Mouse (Mus musculus) left cerebral cortex, postnatal 10 days (tissue): ENCODE results near the gene Ift80. TPM values are rescaled to one million over a fixed set of nuclear protein-coding genes. Genes with fewer than 3 reads are reported as not detected.

Source experiments
- DNase-seq, 2 experiments: peaks; one replicate each; pipeline ENCODE4 v3.0.0; 2021 to 2022; ENCODE audit warnings: low spot score in 2 of 2, mixed read lengths in 1 of 2; ENCODE audit errors: extremely low spot score in 1 of 2
- intact Hi-C: fragments of 180-260 bp; cut with DNase I; formaldehyde crosslinking; loops from one replicate; pipeline ENCODE4 v1.15.1; 2025
- total RNA-seq, 2 experiments: library from RNA; stranded (reverse); gene quantifications; 2 replicates each; pipeline ENCODE4 v1.2.3; 2021

The Ift80 gene
- total RNA-seq, 2 experiments from 2014 or later = 11.8 to 12.4 TPM

GRCm38 (mm10) chr3:69005338-69006245 is 1.2 kb upstream of the Ift80 start:
- peak; percentile 34 to 79 for DNase-seq
- intact Hi-C loops = loop anchor here (5.0 kb wide), 1 partner anchor 37 kb away; the partner anchor contains the start of gene Trim59

GRCm38 (mm10) chr3:69004055-69004436 is 324 bp downstream of the Ift80 start:
- DNase-seq = peak in 1 of 2 experiments; percentile 3
- intact Hi-C loops = no loop called here

GRCm38 (mm10) chr3:69002781-69003180 is 1.6 kb downstream of the Ift80 start:
- DNase-seq = no peak
- intact Hi-C loops = no loop called here

- intact Hi-C loops = no loop called here
- no peak for DNase-seq
Measured at GRCm38 (mm10) chr3:68986550-68986949, 17.8 kb downstream of the Ift80 start.

GRCm38 (mm10) chr3:68980898-68981297 is 23.5 kb downstream of the Ift80 start:
- intact Hi-C loops = no loop called here
- DNase-seq = peak in 1 of 2 experiments; percentile 27

- intact Hi-C loops = no loop called here
- no peak for DNase-seq
Measured at GRCm38 (mm10) chr3:68979187-68979586, 25.2 kb downstream of the Ift80 start.

GRCm38 (mm10) chr3:68977696-68978095 is 26.7 kb downstream of the Ift80 start:
- intact Hi-C loops = no loop called here
- no peak for DNase-seq

GRCm38 (mm10) chr3:68975533-68976490 is 28.6 kb downstream of the Ift80 start:
- intact Hi-C loops = no loop called here
- DNase-seq = no peak

- intact Hi-C loops = no loop called here
- DNase-seq = no peak
Measured at GRCm38 (mm10) chr3:68974639-68975532, 29.5 kb downstream of the Ift80 start.

- intact Hi-C loops = no loop called here
- no peak for DNase-seq
Measured at GRCm38 (mm10) chr3:68973574-68973973, 30.8 kb downstream of the Ift80 start.

GRCm38 (mm10) chr3:68969091-68969590 is 35.2 kb downstream of the Ift80 start:
- no peak for DNase-seq
- intact Hi-C loops = no loop called here

- intact Hi-C loops = no loop called here
- no peak for DNase-seq
Measured at GRCm38 (mm10) chr3:68967404-68967803, 37.0 kb downstream of the Ift80 start.

- DNase-seq = no peak
- intact Hi-C loops = no loop called here
Measured at GRCm38 (mm10) chr3:68966527-68967285, 37.7 kb downstream of the Ift80 start.

- no peak for DNase-seq
- intact Hi-C loops = no loop called here
Measured at GRCm38 (mm10) chr3:68964682-68965081, 39.7 kb downstream of the Ift80 start.

- DNase-seq = no peak
- intact Hi-C loops = loop anchor here (10.0 kb wide), 1 partner anchor 343 kb away; no protein-coding TSS in a partner anchor
Measured at GRCm38 (mm10) chr3:68957413-68957812, 47.0 kb downstream of the Ift80 start.

GRCm38 (mm10) chr3:68956454-68956853 is 47.9 kb downstream of the Ift80 start:
- intact Hi-C loops = loop anchor here (10.0 kb wide), 1 partner anchor 342 kb away; no protein-coding TSS in a partner anchor
- peak in 1 of 2 experiments; percentile 16 for DNase-seq

GRCm38 (mm10) chr3:68954487-68954886 is 49.9 kb downstream of the Ift80 start:
- intact Hi-C loops = loop anchor here (5.0 to 10.0 kb wide), 2 partner anchors 237 to 340 kb away; no protein-coding TSS in a partner anchor
- DNase-seq = no peak
